Mouse (Mus musculus) CD4-positive, CD25-positive, alpha-beta regulatory T cell, adult 2 months (primary cell): ENCODE measurements around the gene Vmn2r94.

Experiments
- DNase-seq: peaks from one replicate; pipeline ENCODE4 v3.0.0-alpha.2; 2012; ENCODE audit warnings: low read depth, low spot score

Vmn2r94 gene

GRCm38 (mm10) chr17:18277656-18278055, at the start of gene Vmn2r94:
Vmn2r94 (minus strand) TSS chr17:18277756.
- no peak for DNase-seq

- no peak for DNase-seq
Observed at GRCm38 (mm10) chr17:18323031-18323430, 45.5 kb upstream of the Vmn2r94 start.

GRCm38 (mm10) chr17:18297799-18298198, 20.2 kb upstream of the Vmn2r94 start, which contains the start of gene Vmn2r93:
Vmn2r93 (plus strand) TSS chr17:18298099.
- DNase-seq: no peak

GRCm38 (mm10) chr17:18236931-18237330, 40.6 kb downstream of the Vmn2r94 start:
- no peak for DNase-seq

- DNase-seq: no peak
Observed at GRCm38 (mm10) chr17:18231996-18232395, 45.6 kb downstream of the Vmn2r94 start.

GRCm38 (mm10) chr17:18221300-18221699, 56.3 kb downstream of the Vmn2r94 start:
- DNase-seq: no peak
